Mouse (Mus musculus): ENCODE data around the gene P2ry14.
"Not testable (repeated sequence)": the region's sequence is repeated elsewhere in the genome, so short reads cannot be mapped to it uniquely, and the experiment has no call there.

P2ry14 gene

DNA sequence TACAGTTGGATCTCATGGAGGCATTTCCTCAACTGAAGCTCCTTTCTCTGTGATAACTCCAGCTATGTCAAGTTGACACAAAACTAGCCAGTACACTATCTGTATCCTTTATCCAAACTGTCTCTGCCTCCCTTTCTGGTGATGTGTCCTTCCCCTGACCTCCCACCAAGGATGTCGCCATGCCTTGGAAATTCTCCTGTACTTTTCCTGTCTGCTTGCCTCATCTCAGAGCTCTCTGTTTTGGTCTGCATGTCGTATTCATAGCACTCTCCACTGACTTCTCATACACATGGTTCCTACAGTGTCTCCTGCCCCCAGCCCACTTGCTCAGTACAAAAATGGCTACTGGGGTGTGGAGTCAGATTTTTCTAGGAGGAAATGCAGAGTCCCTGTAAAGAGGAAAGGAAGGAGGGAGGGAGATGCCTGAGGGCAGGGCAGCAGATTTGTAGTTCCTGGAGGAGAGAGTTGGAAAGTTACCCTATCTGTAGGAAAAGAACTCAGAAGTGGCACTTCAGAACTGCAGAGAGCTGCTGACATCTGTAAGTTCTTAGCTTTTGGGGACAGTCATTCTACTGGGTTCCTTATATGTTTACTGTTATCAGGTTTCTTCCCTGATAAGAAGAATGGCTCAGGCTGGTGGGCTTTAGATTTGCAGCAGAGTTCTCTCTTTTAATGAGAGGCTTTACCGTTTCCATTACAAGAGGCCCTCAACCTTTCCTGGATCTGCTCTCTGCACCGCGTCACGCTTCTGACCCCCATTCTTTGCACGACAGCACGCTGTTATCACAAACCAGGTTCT is 11.7 kb downstream of the P2ry14 start:
- no peak for DNase-seq

DNA sequence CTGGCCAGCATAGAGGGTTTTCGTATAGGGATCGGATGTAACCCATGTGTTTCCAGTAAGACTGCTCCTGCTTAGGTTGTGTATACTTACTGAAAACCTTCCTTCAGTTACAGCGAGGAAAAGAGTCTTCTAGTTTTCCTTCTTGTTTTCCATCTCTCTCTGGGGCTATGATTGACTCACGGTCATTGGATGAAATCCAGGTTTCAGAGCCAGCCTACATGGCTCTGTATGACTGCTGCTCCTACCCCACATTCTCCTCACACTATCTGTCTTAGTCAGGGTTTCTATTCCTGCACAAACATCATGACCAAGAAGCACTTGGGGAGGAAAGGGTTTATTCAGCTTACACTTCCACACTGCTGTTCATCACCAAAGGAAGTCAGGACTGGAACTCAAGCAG is 12.5 kb downstream of the P2ry14 start:
- DNase-seq, result not testable (repeated sequence)

DNA sequence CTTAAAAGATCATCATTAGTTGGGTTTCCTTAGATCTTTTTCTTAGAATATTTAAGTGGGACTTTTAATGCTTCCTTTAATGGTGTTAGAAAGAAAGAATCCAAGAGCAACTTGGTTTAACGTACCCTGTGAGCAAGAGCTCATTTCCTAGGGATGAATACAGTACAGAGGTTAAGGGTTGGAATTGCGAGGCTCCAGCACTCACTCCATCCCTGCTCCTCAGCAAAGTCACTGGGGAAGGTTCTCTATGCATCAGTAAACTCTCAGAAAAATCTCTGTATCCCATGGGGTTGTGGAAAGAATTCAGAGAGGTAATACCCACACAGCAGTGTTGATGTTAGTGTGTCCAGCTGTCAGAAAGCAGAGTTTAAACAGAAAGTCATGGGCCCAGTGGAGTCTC is 13.3 kb downstream of the P2ry14 start:
- DNase-seq, result no peak

DNA sequence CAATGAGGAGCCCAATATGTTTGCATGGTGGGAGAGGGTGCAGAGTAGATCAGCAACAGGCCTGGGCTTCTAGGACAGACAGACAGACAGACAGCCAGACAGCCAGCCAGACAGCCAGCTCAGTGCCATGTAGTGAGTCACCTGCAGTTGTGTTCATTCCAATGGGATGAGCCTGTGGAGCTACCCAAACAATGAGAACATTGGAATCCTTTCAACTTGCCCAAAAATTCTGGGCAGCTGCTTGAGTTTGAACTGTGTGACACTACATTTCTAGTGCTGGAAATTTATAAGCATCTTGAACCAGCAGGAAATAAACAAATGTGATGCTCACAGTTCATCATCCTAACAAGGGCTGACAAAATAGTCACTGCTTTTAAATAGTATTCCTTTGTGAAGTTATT is 13.8 kb downstream of the P2ry14 start:
- no peak for DNase-seq

DNA sequence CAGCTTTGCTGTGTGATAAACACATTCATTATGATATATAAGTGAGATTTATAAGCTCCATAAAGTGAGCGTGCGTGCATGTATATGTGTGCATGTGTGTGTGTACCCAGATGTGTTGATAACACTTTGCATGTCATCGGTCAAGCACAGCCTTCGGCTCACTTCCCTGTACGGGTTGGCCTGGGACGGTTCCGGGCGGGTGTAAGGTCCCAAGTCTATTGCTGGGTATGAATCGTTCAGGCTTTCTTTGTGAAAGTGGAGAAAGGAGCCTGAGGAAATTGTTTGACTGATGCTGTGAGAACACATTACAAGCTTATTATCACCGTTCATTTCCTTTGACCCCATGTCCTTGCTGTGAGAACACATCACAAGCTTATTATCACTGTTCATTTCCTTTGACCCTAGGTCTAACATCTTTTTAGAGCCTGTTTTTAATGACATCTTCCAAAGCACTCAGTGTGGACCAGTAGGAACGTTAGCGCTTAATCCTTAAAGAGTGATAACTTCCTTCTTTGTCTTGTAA is 14.4 kb downstream of the P2ry14 start:
- no peak for DNase-seq

DNA sequence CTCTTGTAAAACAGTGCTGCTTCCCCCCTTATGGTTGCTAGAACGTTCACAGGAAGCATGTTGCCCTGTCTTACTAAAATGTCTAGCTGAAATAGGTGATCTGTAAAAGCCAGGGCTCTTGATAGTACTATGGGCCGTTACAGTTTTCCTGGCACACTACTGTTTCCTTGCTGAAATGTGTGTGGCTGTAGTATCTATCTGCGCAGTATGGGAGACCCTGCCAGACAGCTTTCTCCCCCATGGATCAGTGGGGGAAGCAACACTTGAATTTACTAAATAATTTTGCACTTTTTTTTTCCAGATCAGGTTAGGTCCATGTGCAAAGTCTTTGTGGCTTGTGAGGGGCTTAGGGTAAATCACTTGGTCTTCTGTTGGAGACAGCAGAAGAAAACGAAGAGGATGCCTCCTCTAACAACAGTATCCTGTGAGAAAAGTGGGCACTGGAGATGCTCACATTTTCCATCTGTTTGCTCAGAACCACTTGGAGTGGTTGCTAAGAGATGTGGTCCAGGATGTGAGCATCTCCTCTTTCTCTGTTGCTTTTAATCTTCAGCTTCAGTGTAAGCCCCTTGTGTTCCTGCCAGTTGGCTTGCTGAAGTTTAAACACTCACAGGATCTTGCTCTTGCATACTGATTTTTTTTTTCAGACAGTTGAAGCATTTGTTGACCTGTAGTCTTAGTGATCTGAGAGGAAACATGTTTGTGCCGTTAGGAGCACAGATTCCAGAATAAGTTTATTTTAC is 17.3 kb downstream of the P2ry14 start:
- peak in 1 of 2 experiments; percentile 15 for DNase-seq

DNA sequence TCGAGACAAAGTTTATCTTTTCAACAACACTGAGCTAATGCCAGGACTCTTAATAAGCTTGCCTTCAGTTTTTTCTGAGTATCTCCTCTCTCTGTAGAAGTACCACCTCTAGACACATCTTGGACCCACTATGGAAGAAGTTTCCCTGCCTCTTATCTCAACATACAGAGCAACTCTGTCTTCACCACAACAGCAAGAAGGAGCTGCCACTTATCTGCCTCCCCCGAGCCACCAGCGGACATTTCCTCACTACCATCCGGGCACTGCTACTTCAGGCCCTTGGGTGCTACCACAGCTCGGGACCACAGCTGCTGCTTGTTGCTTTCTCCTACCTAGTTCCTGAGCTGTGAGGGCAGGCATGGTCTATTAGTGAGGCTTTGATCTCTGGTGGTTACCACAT is 20.2 kb downstream of the P2ry14 start:
- no peak for DNase-seq

DNA sequence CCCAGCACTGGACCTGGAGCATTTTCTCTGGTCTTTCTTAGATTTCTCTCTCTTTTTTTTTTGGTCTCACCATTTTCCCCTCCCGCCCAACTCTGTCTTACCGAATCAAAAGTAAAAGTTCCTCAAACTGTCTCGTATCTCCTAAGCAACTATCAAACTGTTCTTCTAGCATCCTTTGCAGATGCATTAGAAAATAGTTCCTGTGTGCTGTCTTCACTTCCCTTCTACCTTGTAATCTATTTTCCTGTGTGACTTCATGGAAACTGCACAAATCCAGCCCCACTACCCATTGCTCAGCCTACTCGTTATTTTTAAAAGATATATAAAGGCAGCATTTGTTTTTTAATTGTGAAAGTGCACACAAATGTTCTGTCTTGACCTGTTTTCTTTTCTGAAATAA is 21.5 kb downstream of the P2ry14 start:
- DNase-seq, result no peak

DNA sequence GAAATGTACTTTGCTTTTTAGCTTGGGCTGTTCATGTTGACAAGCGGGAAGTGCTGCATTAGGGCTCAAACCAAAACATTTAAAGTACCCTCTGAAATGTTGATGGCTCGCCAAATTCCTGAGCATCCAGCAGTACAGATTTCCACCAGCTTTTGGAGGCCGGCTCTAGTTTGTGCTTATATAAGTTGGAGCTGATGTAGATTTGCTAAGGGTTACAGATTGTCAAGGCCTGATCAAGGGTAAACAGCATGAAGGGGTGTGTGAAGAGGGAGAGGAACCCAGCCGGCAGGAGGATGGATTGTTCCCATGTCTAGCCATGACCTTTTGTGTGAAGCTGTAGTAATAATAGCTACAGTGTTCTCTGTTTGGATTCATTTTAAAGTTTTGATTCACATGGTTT is 22.3 kb downstream of the P2ry14 start:
- DNase-seq, result no peak

DNA sequence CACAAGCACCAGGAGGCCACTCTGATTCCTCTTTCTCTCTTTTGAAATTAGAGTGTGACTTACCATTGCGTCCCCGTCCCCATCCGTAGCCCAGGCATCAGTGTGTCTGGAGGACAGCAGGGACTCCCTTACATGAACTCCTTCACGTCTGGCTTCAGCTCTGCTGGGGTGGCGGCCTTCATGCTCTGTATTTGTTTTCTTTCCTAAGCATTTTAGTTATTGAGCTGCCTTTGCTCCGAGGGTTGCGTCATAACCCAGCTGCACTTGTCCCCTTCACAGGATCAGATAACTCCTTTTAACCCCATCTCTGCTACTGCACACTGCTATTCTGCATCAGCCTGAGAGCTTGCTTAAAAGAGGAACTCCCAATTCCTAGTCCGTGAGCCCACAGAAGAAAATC is 23.0 kb downstream of the P2ry14 start:
- DNase-seq, result no peak

DNA sequence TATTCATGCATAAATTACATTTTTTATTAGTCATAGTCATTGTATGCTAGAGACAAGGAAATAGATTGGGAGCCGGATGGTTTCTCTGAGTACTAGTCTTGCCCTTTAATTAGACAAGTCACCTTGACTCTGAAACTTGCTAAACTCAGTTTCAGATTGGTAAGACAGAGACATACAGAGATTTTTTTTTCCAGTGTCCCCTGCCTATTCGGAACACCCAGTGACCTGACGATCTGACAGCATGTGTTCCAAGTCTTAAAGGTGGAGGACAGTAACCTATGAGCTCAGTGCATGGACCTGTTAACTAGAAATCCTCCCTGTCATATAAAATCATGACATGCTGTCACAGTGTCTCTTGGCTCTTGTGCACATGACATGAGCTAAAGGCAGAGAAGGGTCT is 23.9 kb downstream of the P2ry14 start:
- no peak for DNase-seq

DNA sequence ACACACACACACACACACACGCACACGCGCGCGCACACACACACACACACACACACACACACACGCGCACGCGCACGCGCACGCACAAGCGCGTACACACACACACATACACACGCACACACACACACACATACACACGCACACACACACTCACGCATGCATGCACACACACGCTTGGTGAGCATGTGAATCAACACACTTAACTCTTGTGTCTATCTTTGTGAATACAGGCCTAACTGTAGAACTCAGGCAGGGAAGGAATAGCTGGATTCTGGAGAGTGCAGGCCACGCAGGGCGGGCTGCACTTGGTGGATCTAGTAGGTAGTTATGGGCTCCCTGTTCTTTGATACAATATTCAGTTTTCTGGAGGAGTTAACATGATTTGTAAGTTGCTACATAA is 24.7 kb downstream of the P2ry14 start:
- DNase-seq, result no peak

DNA sequence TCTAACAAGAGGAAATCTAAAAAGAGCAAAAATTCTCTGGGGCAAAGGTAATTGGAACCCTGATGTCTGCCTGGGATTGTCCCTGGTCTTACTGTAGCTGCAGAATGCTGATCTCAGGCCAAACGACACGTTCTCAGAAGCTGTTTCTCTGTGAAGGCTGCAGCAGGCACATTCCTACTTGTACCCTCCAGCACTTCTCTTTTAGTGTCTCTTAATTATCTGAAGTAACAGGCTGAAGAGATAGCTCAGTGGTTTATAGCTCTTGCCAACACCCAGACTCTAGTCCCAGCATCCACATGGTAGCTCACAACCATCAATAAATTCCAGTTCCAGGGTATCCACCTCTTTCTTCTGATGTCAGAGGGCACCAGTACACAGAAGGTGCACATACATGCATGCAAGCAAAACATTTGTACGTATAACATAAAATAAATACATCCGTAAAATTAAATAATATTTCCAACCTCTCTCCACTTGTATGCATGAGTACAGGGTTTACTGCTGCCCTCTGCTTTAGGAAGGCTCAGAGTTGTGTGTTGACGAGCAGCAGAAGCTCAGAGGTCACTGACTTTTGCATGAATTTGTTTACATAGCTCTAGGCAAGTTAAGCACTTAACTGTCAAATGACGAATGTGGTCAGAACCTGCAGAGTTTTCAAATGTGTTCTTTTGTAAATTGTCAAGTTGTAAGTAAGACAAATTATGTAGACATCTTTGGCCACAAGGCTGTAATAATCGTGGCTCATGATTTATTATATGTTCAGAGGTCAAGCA is 27.4 kb downstream of the P2ry14 start:
- DNase-seq, result no peak

DNA sequence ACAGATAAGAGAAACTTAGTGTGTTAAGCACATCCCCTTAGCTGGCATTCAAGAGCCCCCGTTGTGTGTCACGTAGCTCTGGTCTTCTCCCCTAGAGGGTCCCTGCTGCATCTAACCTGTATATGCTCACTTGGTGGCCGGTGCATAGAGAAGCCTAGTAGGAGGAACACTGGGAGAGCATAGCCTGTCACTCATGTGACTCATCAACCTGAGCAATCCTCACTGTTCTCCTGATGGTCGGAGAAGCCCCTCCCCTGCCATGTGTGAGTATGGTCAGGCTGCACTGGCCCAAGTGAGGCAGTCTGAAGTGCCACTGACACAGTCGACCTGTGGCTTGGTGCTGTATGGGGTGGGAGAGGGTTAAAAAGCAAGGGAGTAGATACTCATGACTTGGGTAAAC is 28.4 kb downstream of the P2ry14 start:
- DNase-seq, result no peak

DNA sequence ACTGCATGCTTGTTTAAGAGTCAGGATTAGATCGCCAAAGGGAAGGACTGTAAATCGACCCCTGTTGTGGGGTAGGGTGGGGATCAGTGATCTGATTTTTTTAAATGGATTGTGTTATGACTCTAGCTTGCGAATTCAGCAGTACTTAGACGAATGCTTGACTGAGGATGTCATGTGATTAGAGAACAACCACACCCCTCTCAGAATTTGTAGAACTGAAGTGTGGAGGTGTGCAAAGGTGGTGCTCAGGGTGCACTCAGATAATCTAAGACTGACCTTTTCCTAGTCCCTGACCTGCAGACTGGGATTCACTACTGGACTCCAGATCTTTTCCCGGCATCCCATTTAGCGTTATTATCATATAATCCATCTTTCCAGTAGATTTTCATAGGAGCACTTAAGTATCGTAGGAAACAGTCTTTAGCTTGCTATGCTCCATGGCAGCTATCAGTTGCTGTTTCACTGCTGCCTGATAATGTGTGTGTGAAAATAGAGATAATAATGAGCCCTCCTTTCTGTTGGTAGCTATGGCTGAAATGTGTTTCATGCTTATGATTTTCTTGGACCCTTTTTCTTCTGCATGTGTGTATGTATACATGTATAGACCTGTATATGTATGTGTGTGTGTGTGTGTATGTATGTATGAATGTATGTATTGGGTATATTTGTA is 31.5 kb downstream of the P2ry14 start:
- no peak for DNase-seq

DNA sequence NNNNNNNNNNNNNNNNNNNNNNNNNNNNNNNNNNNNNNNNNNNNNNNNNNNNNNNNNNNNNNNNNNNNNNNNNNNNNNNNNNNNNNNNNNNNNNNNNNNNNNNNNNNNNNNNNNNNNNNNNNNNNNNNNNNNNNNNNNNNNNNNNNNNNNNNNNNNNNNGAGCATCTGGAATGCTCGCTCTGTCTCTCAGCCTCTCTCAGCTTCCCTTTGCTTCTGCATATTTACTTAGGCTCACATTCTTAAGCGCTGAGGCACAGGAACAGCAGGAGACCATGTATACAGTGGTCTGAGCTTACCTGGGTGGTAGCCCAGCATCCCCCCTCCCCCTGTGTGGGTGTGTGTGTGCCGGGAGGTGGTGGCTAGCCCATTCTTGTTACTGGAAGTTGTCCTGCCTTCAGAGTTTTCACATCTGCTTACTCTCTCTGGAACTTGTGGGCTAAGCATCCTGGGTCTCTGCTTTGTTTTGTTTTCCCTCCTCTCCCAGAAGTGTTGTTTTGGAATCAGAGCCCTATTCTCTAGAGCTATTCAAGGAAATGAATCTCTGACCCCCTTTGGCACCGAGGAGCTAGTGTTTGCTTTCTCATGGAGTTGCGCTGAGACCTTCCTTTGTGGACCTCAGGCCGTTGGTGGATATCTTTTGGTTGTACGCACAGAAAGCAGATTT is 32.2 kb downstream of the P2ry14 start:
- DNase-seq, result no peak

DNA sequence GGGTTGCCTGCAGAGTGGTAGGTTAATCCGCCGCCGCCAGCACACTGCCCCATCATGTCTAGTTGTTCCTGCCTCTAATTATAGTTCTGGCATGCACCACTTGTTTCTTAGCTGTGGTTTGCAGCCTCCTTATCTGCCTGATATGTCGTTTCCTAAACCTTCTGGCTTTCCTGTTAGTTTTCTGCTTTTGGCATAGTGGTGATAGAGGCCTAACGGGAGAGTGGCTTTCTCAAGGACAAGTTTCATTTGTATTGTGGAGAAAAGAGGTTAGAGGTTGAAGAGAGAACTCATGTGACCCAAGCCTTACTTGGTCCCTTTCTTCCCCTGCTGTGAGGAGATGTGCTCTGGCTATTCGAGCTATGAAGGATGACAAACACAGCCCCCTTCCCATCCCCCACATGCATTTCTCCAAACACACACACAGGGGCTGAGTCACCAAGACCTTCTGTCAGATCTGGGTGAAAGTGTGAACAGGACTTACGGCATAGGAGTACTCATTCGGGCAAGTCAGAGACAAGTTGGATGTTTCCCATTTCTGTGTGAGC is 39.4 kb downstream of the P2ry14 start:
- no peak for DNase-seq

DNA sequence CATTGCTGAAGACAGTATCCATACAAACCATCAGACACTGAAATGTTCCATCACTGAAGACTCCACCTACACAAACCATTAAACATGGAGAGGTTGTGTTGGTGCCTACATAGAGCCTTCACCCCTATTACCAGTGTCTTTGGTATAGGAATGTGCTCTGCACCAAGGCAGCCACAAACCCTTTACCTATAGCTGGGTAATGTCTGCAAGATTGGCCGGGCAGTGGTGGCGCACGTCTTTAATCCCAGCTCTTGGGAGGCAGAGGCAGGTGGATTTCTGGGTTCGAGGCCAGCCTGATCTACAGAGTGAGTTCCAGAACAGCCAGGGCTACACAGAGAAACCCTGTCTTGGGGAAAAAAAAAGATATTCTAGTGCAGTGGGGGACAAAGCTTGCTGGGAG is 40.1 kb downstream of the P2ry14 start:
- not testable (repeated sequence) for DNase-seq

DNA sequence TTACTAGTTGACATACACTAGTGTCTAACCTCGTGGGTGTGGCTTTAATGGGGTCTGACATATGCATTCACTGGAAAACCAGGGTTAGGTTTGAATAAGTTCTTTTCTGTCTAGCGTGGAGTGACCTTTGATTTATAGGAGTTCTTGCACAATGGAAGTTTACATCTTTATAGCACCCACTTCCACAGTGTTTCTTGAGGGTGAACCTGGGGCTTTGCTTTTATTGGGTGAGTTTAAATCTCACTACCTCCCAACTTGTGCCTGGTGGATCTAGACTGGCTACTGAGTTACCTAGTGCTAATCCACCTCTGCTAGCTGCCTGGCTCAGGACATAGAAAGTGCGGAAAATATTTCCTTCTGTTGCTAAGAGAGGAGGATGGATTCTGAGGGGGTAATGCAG is 41.5 kb downstream of the P2ry14 start:
- no peak for DNase-seq

DNA sequence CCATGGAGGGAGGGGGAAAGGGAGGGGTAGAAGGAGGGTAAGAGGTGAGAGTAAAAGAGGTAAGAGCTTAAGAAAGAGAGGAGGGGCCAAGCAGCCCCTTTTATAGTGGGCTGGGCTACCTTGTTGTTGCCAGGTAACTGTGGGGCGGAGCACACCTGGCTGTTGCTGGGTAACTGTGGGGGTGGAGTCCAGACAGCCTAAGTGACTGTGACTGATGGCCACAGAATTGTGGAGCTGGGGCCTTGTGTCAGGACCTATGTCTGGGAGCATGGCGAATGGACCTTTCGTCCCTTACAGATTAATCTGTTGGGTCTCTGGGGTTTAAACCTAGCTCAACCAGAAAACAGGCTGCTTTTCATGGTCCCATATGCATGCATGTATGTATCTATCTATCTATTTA is 43.6 kb downstream of the P2ry14 start:
- DNase-seq, result not testable (repeated sequence)

DNA sequence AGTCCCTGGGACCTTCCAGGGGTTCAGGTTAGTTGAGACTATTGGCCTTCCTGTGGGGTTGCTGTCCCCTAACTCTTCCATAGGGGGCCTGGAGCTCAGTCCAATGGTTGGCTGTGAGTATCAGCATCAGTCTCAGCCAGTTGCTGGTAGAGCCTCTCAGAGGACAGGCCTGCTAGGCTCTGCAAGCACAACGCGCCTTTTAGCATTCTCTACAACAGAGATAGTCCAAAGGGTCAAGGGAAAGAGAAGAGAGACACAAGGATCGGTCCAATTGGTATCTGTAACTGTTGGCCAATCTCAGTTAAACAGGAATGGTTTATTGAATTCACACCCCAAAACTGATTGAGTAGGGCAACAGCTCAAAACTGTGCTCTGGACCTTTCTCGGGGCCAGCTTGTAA is 46.0 kb downstream of the P2ry14 start:
- DNase-seq, result no peak

DNA sequence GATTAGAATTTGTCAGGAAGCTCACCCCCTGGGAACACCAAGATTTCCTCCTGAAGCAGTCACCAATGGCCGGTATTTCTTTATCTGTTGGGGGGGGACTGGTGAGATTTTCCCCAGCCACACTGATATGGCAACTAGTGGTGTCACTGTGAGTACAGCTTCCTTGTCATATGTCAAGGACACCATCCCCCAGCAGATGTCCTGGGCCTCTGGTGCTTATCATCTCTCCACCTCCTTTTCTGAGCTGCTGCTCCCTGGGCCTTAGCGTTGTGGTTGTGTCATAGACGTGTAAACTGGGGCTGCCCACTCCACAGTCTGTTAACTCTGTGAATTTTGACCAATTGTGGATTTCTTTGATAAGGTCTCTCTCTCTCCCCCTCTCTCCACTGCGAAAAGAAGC is 49.0 kb downstream of the P2ry14 start:
- no peak for DNase-seq

Measured in cerebellum, postnatal 10 days (tissue).